Mouse (Mus musculus) mature B cell (primary cell): ENCODE measurements around the gene Plekha5.

Experiments used
- in situ Hi-C: fragments of 300-500 bp; cut with MboI; formaldehyde crosslinking; loops from 2 replicates; pipeline ENCODE4 v1.14.3; 2019

Gene Plekha5

GRCm38 (mm10) chr6:140423846-140424200, at the start of gene Plekha5:
TSS of gene Plekha5 (plus strand) at chr6:140424054.
- in situ Hi-C loops = no loop called here

DNA sequence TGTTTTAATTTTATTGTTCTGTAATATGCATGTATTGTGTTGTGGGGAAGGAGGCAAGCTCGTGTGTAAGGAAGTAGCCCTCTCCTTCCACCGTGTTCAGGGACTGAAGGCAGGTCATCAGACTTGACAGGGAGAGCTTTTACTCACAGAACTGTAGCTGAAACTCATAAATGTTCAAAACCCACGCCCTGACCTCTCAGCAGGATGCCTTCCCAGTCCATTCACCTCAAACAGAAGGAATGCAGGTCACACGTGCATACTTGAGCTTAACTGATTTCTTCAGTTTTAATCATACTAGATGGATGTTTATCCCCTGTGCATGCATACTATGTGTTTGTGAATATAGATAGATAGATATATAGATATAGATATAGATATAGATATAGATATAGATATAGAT, 48.2 kb upstream of the Plekha5 start:
- in situ Hi-C loops = no loop called here

DNA sequence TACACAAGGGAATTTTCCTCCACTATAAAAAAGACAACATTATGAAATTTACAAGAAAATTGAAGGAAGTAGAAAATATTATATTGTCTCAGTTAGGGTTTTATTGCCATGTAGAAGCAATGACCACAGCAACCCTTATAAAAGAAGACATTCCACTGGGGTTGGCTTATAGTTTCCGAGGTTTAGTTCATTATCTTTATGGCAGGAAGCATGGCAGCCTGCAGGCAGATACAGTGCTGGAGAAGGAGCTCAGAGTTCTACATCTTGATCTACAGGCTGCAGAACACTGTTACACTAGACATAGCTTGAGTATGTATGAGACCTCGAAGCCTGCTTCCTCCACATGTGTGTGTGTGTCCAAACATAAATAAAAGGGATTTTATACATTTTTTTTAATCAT, 43.3 kb upstream of the Plekha5 start:
- in situ Hi-C loops = no loop called here

GRCm38 (mm10) chr6:140381162-140381561, 42.7 kb upstream of the Plekha5 start:
- in situ Hi-C loops = no loop called here

DNA sequence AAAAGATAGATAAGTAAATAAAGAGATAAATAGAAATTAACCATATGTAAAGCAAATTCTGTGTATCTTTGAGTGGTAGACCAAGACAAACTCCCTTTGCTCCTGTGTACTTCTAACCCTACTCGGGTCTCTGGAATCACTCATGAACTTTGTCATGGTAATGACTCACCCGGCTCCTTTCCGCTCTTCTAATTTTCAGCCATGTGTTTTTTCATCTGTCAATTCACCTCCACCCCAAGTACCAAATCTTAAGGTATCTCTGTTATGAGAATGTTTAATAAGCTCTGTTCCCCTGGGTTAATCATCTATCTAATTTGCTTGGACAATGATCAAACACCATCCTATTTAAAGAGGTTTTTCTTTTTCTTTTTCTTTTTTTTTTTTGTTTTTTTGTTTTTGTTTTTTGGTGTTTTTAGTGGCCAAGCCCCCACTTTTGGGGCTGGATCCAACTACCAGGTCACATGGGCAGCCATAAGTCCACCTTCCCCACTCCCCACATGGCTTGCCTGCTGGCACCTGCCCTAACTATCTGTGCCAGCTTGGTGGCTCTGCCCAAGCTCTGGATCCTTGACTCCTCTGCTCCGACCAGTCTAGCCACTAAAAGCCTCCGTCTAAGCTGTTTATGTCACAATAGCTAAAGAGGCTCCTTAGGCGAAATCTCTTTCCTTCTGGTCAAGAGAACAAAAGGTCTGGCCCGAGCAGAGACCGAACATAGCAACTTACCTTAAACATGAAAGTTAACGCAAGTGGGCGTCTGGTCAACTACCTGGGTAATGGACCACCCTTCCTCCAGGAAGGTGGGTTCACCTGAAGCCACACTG, 40.1 kb upstream of the Plekha5 start:
- in situ Hi-C loops = no loop called here

DNA sequence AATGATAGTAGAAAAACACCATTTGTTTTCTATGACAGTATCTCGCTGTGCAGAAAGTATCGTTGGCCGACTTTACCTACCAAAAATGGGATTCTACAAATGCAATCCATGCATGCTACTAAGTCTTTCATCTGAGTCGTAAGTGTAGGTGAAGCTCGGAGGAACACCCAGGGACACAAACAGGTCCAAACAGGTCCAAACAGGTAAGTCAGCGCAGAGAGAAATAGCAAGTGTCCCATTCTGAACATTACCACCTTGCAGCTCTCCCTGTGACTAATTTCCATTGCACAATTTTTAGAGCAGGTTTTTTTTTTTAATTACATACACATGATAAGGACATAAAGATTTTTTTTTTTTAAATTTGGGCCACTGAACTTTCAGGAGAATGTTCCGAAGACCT, 27.2 kb upstream of the Plekha5 start:
- in situ Hi-C loops = no loop called here

GRCm38 (mm10) chr6:140402766-140403310, 21.0 kb upstream of the Plekha5 start:
- in situ Hi-C loops = no loop called here

- in situ Hi-C loops = no loop called here
Measured at GRCm38 (mm10) chr6:140411996-140412395, 11.9 kb upstream of the Plekha5 start.

DNA sequence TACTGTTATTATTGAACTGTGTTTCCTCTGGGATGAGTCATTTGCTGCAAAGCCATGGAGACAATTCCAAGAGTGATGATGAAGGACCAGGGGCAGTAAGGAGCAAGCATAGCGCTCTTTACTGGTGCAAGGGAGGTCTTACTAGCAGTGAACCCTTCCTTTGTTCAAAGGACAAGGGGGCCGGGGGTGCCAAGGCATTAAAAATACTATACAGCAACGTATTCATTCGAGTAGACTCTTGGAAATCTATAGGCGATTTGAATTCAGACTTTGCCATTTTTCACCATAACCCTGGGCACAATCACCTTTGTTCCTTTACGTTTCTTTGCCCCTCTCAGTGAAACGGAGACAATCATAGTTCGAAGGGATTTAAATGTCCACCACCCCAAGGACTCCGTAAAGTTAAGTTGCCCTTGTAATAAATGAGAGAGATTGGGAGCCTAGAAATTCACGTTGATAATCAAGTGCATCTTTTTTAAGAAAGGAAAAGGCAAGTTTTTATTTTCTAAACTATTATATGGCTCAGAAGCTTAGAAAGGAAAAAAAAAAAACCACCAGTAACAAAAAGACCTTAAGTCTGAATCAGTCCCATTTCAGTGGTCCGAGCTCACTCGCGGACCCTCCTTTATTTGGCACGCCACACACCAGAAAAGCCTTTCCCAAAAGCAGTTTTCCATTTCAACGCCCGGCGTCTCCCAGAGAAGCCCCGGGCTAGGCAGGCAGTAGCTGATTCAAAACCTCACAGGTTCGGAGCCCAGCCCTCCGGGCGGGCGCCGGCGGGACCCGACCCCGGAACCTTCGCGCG, 611 bp upstream of the Plekha5 start:
- in situ Hi-C loops = no loop called here

GRCm38 (mm10) chr6:140424201-140424990, 542 bp downstream of the Plekha5 start:
- in situ Hi-C loops = no loop called here

- in situ Hi-C loops = no loop called here
Measured at GRCm38 (mm10) chr6:140424991-140425361, 1.1 kb downstream of the Plekha5 start.

DNA sequence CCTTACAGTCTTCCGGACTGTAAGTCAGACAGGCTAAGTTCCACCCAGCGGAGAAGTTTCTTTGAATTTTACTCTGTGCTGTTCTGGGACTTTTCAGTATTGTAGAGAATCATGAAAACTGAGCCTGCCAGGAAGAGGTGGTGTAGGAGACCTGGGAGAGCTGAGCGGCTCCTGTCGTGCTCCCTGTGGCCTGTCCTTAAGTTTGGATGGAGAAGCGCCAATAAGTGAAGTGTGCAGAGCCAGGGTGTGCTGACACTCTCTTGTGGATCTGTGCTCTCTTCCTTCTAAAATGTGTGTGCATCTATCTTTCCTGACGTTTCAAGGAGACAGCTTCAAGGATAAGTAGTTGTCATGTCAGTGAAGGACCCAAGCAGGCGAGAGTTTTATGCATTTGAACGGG, 5.4 kb downstream of the Plekha5 start:
- in situ Hi-C loops = no loop called here

GRCm38 (mm10) chr6:140432363-140432762, 8.5 kb downstream of the Plekha5 start:
- in situ Hi-C loops = no loop called here

GRCm38 (mm10) chr6:140443374-140443773, 19.5 kb downstream of the Plekha5 start:
- in situ Hi-C loops = no loop called here

GRCm38 (mm10) chr6:140444147-140444546, 20.3 kb downstream of the Plekha5 start:
- in situ Hi-C loops = no loop called here

- in situ Hi-C loops = no loop called here
Measured at GRCm38 (mm10) chr6:140444855-140445465, 21.1 kb downstream of the Plekha5 start.

DNA sequence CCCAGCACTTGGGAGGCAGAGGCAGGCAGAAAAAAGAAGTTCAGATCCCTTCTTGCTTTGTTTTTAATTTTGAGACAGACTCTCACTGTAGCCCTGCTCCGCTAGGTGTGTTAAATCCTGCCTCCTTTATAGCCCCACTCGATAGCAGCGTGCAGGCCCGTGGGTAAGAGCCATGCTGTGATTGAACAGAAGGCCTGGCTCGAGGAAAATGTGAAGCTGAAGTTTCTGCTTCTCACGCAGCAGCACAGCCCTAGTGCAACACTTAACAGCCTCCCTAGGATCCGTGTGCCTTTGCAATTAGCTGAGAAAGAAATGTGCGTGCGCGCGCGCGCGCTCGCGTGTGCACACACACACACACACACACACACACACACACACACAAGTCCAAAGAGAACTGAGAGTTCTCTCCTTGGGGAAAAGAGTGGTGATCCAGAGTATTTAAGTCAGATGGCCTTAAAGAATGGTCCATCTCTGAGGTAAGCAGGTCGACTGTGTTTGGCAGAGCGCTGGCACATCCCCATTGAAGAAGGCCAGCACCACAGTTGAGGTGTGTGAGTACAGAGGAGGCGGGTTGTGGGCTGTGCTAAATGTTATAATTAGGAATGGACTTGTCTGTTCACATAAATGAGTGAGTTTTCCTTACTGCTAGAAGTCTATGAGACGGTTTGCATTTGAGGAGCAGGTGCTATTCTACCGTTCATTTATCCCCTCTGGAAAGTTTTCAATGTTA, 24.3 kb downstream of the Plekha5 start:
- in situ Hi-C loops = no loop called here

DNA sequence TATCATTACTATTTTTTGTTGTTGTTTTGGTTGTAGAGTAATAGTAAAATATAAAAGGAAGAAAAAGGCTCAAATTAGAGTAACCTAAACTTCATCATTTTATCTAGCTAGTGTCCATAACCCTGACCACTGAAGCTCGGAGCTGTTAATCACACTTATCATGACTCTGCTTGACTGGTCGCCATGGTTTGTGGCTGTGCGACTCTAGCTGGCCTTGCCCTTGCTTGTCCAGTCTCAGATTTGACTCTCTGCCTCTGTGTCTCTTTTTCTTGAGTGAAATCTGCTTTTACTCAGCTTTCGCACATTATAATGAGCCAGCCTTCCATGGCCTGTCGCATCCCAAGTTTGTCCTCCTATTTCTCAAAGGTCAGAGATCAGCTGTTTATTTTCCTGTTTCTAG, 26.8 kb downstream of the Plekha5 start:
- in situ Hi-C loops = no loop called here

GRCm38 (mm10) chr6:140452736-140453135, 28.9 kb downstream of the Plekha5 start:
- in situ Hi-C loops = no loop called here

DNA sequence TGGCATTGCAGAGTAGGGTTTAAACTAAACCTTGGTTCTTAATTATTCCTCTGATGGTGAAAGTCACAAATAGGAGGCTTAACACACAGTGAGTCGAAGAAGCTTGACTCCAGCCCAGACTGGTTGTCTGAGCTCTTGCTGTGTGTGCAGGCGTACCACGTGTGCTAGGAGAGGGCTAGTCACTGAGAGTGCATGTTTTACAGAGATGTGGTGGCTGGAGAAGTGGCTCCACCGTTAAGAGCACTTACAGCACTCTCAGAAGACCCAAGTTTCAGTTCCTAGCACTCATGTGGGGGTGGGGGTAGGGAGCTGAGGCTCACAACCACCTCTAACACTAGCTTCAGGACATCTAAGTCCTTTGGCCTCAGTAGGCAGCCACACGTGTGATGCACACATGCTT, 29.6 kb downstream of the Plekha5 start:
- in situ Hi-C loops = no loop called here

GRCm38 (mm10) chr6:140454388-140454787, 30.5 kb downstream of the Plekha5 start:
- in situ Hi-C loops = no loop called here
